Mouse (Mus musculus) C2C12 (cell line): ENCODE measurements around the gene Clstn3.

Experiments
- CEBPB ChIP-seq: IDR thresholded peaks from one replicate; pipeline ENCODE4 v1.6.1; 2011; ENCODE audit warnings: low read depth, mild to moderate bottlenecking, control low read depth, moderate library complexity
- CTCF ChIP-seq: IDR thresholded peaks from one replicate; pipeline ENCODE4 v1.5.1; 2011; ENCODE audit not compliant: control insufficient read depth, insufficient read depth, insufficient read length
- FOSL1 ChIP-seq: IDR thresholded peaks from one replicate; pipeline ENCODE4 v1.8.0; 2011; ENCODE audit warnings: mild to moderate bottlenecking, low read length; ENCODE audit not compliant: poor library complexity, insufficient read depth, severe bottlenecking
- MAX ChIP-seq: IDR thresholded peaks from one replicate; pipeline ENCODE4 v1.6.1; 2011; ENCODE audit warnings: mild to moderate bottlenecking, control low read depth
- MYOD1 ChIP-seq: IDR thresholded peaks from one replicate; pipeline ENCODE4 v1.6.1; 2011; ENCODE audit warnings: low read depth; ENCODE audit not compliant: control insufficient read depth, insufficient read length

- no peak for TF ChIP-seq CTCF
- TF ChIP-seq MYOD1, result no peak
- no peak for TF ChIP-seq MAX
- TF ChIP-seq CEBPB, result no peak
- TF ChIP-seq FOSL1, result no peak
These were observed 12.2 kb upstream of the Clstn3 start for GRCm38 (mm10) chr6:124476796-124477195.
